Mouse (Mus musculus): Measurements from ENCODE around the gene Lcn12.

GRCm38 (mm10) chr2:25534178-25534865 lies 40.6 kb upstream of the Lcn12 start:
- TF ChIP-seq POLR2A (IDR thresholded peaks at IDR 0.05; ENCODE audit: borderline replicate concordance, extremely low read depth, insufficient read depth, insufficient read length, poor library complexity, severe bottlenecking): no peak
- no peak for TF ChIP-seq CTCF (IDR thresholded peaks at IDR 0.05; ENCODE audit: borderline replicate concordance, extremely low read depth, insufficient read depth, insufficient read length)

Measured in brain, embryonic 14.5 days (tissue).